Mouse (Mus musculus) forebrain, embryonic 16.5 days (tissue): Measurements from ENCODE around the gene Ppp1r14a. TPM values are rescaled to one million over a fixed set of nuclear protein-coding genes. Genes with fewer than 3 reads are reported as not detected.
A peak's percentile ranks its signal among the peaks of the same experiment; 100 is the strongest.

Experiments
- ATAC-seq: fragments of 200-750 bp; cut with Nextera tagmentation; 2 replicates; pipeline ENCODE4 v1.8.0; 2017; ENCODE audit warnings: mild to moderate bottlenecking, moderate library complexity
- H3K27ac ChIP-seq: fragments of 300-500 bp; sonication (generic); 2 replicates; pipeline ENCODE4 v1.5.1; 2014; ENCODE audit warnings: low read length, control low read depth
- H3K27me3 ChIP-seq: fragments of 300-500 bp; sonication (generic); replicated peaks from 2 replicates; pipeline ENCODE4 v1.6.1; 2014; ENCODE audit warnings: low read length; ENCODE audit not compliant: control insufficient read depth, insufficient read depth
- H3K36me3 ChIP-seq: fragments of 300-500 bp; sonication (generic); 2 replicates; pipeline ENCODE4 v1.6.1; 2014; ENCODE audit not compliant: control insufficient read depth, insufficient read depth
- H3K4me1 ChIP-seq: fragments of 300-500 bp; sonication (generic); replicated peaks from 2 replicates; pipeline ENCODE4 v1.6.1; 2014; ENCODE audit warnings: low read length; ENCODE audit not compliant: control insufficient read depth, insufficient read depth
- H3K4me2 ChIP-seq: fragments of 300-500 bp; sonication (generic); 2 replicates; pipeline ENCODE4 v1.6.1; 2014; ENCODE audit warnings: mild to moderate bottlenecking, low read length, control low read depth
- H3K4me3 ChIP-seq: fragments of 300-500 bp; sonication (generic); replicated peaks from 2 replicates; pipeline ENCODE4 v1.5.1; 2014; ENCODE audit warnings: mild to moderate bottlenecking, low read length, control low read depth
- H3K9ac ChIP-seq: fragments of 300-500 bp; sonication (generic); replicated peaks from 2 replicates; pipeline ENCODE4 v1.6.1; 2014; ENCODE audit warnings: low read depth, low read length, control low read depth
- H3K9me3 ChIP-seq: fragments of 300-500 bp; sonication (generic); 2 replicates; pipeline ENCODE4 v1.6.1; 2016; ENCODE audit warnings: low read length; ENCODE audit not compliant: control insufficient read depth
- WGBS: fragments of 180-500 bp; shearing (Covaris S2); extraction: QIAGEN DNeasy Blood & Tissue Kit; methylation state at CpG from one replicate; pipeline ENCODE4 v1.1.7; 2014; 5-methylcytosine and 5-hydroxymethylcytosine counted together
- polyA plus RNA-seq: library from polyadenylated mRNA; unstranded; fragments of >200 nt; fragmentation: Nextera tagmentation; extraction: Ambion mirVana; gene quantifications from 2 replicates; pipeline ENCODE4 v1.2.1, GENCODE M21; 2015

Gene Ppp1r14a
- polyA plus RNA-seq, 1 experiment from 2014 or later: 4.3 TPM

- no peak for ATAC-seq
- Histone ChIP-seq H3K4me1 (peaks cover 12% of the 10 kb centered on the region), H3K9ac (no peak overlapping the region), H3K4me3 (no peak overlapping the region), H3K4me2 (no peak overlapping the region), H3K27me3 (no peaks in the 10 kb centered on the region), H3K36me3 (peaks cover 9% of the 10 kb centered on the region; the same call in 1 of the 2 replicates), H3K27ac (no peak overlapping the region), H3K9me3 (no peaks in the 10 kb centered on the region)
Measured at GRCm38 (mm10) chr7:29335276-29335675, 46.2 kb downstream of the Ppp1r14a start.

- no peak overlapping the region for H3K4me2 ChIP-seq
- no peak overlapping the region for H3K9ac ChIP-seq
- H3K36me3 ChIP-seq: peaks cover 3% of the 10 kb centered on the region; the same call in 1 of the 2 replicates
- H3K4me3 ChIP-seq: no peak overlapping the region
- H3K9me3 ChIP-seq: no peaks in the 10 kb centered on the region
- no peak overlapping the region for H3K27ac ChIP-seq
- 87% methylated on average over 6 of the region's 6 CpGs for WGBS
- H3K27me3 ChIP-seq: no peaks in the 10 kb centered on the region
- H3K4me1 ChIP-seq: peaks cover 12% of the 10 kb centered on the region
- no peak for ATAC-seq
Measured at GRCm38 (mm10) chr7:29335841-29336671, 46.9 kb downstream of the Ppp1r14a start.

- 63% methylated on average over 9 of the region's 9 CpGs for WGBS
- Histone ChIP-seq H3K36me3 (no peaks in the 10 kb centered on the region), H3K4me3 (no peak overlapping the region), H3K9me3 (no peaks in the 10 kb centered on the region), H3K4me1 (peaks cover 18% of the 10 kb centered on the region), H3K9ac (no peak overlapping the region), H3K27me3 (no peaks in the 10 kb centered on the region), H3K4me2 (no peak overlapping the region), H3K27ac (no peak overlapping the region)
- ATAC-seq: no peak
Measured at GRCm38 (mm10) chr7:29336795-29337319, 47.7 kb downstream of the Ppp1r14a start.

GRCm38 (mm10) chr7:29337766-29338165, 48.7 kb downstream of the Ppp1r14a start:
- Histone ChIP-seq H3K4me2 (no peak overlapping the region), H3K4me3 (no peak overlapping the region), H3K27ac (no peak overlapping the region), H3K9ac (no peak overlapping the region), H3K4me1 (peaks cover 27% of the 10 kb centered on the region), H3K27me3 (no peaks in the 10 kb centered on the region), H3K36me3 (no peaks in the 10 kb centered on the region), H3K9me3 (no peaks in the 10 kb centered on the region)
- 63% methylated on average over 2 of the region's 2 CpGs for WGBS
- no peak for ATAC-seq

GRCm38 (mm10) chr7:29338351-29338919, 49.3 kb downstream of the Ppp1r14a start:
- Histone ChIP-seq H3K4me3 (no peak overlapping the region), H3K4me1 (peaks cover 27% of the 10 kb centered on the region), H3K9ac (no peak overlapping the region), H3K27ac (no peak overlapping the region), H3K4me2 (no peak overlapping the region), H3K27me3 (no peaks in the 10 kb centered on the region), H3K36me3 (no peaks in the 10 kb centered on the region), H3K9me3 (no peaks in the 10 kb centered on the region)
- no peak for ATAC-seq
- WGBS: 85% methylated on average over 9 of the region's 9 CpGs

GRCm38 (mm10) chr7:29338984-29339679, 50.0 kb downstream of the Ppp1r14a start:
- ATAC-seq: no peak
- Histone ChIP-seq H3K9me3 (no peaks in the 10 kb centered on the region), H3K36me3 (no peaks in the 10 kb centered on the region), H3K4me3 (no peak overlapping the region), H3K9ac (no peak overlapping the region), H3K27ac (no peak overlapping the region), H3K27me3 (no peaks in the 10 kb centered on the region), H3K4me2 (no peak overlapping the region), H3K4me1 (peaks cover 27% of the 10 kb centered on the region)
- WGBS: 66% methylated on average over 14 of the region's 14 CpGs

- 89% methylated on average over 9 of the region's 9 CpGs for WGBS
- H3K4me3 ChIP-seq: no peak overlapping the region
- H3K9ac ChIP-seq: no peak overlapping the region
- no peaks in the 10 kb centered on the region for H3K27me3 ChIP-seq
- no peak overlapping the region for H3K27ac ChIP-seq
- ATAC-seq: no peak
- no peaks in the 10 kb centered on the region for H3K36me3 ChIP-seq
- H3K4me1 ChIP-seq: peaks cover 19% of the 10 kb centered on the region
- no peaks in the 10 kb centered on the region for H3K9me3 ChIP-seq
- H3K4me2 ChIP-seq: no peak overlapping the region
Measured at GRCm38 (mm10) chr7:29340247-29340646, 51.1 kb downstream of the Ppp1r14a start.

GRCm38 (mm10) chr7:29340838-29341237, 51.7 kb downstream of the Ppp1r14a start:
- H3K9ac ChIP-seq: no peak overlapping the region
- peaks cover 25% of the 10 kb centered on the region for H3K4me1 ChIP-seq
- H3K4me3 ChIP-seq: no peak overlapping the region
- no peak for ATAC-seq
- WGBS: 93% methylated on average over 8 of the region's 8 CpGs
- no peaks in the 10 kb centered on the region for H3K9me3 ChIP-seq
- no peaks in the 10 kb centered on the region for H3K36me3 ChIP-seq
- no peaks in the 10 kb centered on the region for H3K27me3 ChIP-seq
- H3K4me2 ChIP-seq: no peak overlapping the region
- no peak overlapping the region for H3K27ac ChIP-seq

- peak; percentile 38; the same call in 1 of the 2 replicates for ATAC-seq
- Histone ChIP-seq H3K9ac (peak overlapping the region; percentile 20; the same call in 1 of the 2 replicates), H3K27ac (peak overlapping the region; percentile 82)
Measured at GRCm38 (mm10) chr7:29341722-29342121, 52.6 kb downstream of the Ppp1r14a start.

More at GRCm38 (mm10) chr7:29341722-29342121, 52.6 kb downstream of the Ppp1r14a start:
- Histone ChIP-seq H3K9me3 (no peaks in the 10 kb centered on the region), H3K4me2 (peak overlapping the region; percentile 18; the same call in 1 of the 2 replicates), H3K27me3 (no peaks in the 10 kb centered on the region), H3K4me3 (no peak overlapping the region), H3K4me1 (peaks cover 31% of the 10 kb centered on the region), H3K36me3 (no peaks in the 10 kb centered on the region)
- WGBS: 40% methylated on average over 12 of the region's 12 CpGs
